Mouse (Mus musculus): Measurements from ENCODE around the gene Nmt1. TPM values are rescaled to one million over a fixed set of nuclear protein-coding genes. Genes with fewer than 3 reads are reported as not detected.

Nmt1 gene
- total RNA-seq, 4 experiments from 2014 or later: 44.4 to 52.7 (median 50.5) TPM

- no peak for DNase-seq (ENCODE audit: low spot score in 2 of 2)
Observed at GRCm38 (mm10) chr11:103076010-103076409, 48.0 kb downstream of the Nmt1 start.

GRCm38 (mm10) chr11:103076581-103076980, 48.6 kb downstream of the Nmt1 start:
- no peak for DNase-seq (ENCODE audit: low spot score in 2 of 2)

GRCm38 (mm10) chr11:103078131-103078530, 50.1 kb downstream of the Nmt1 start:
- DNase-seq (ENCODE audit: low spot score in 2 of 2): no peak

- no peak for DNase-seq (ENCODE audit: low spot score in 2 of 2)
Observed at GRCm38 (mm10) chr11:103080323-103081091, 52.5 kb downstream of the Nmt1 start.

GRCm38 (mm10) chr11:103081631-103082030, 53.6 kb downstream of the Nmt1 start:
- no peak for DNase-seq (ENCODE audit: low spot score in 2 of 2)

- no peak for DNase-seq (ENCODE audit: low spot score in 2 of 2)
Observed at GRCm38 (mm10) chr11:103093306-103093705, 65.3 kb downstream of the Nmt1 start.

GRCm38 (mm10) chr11:103093862-103094833, 66.2 kb downstream of the Nmt1 start:
- no peak for DNase-seq (ENCODE audit: low spot score in 2 of 2)

- no peak for DNase-seq (ENCODE audit: low spot score in 2 of 2)
Observed at GRCm38 (mm10) chr11:103095107-103095670, 67.2 kb downstream of the Nmt1 start.

GRCm38 (mm10) chr11:103095801-103096200, 67.8 kb downstream of the Nmt1 start:
- DNase-seq (ENCODE audit: low spot score in 2 of 2): no peak

- peak in 1 of 2 experiments; percentile 10 for DNase-seq (ENCODE audit: low spot score in 2 of 2)
Observed at GRCm38 (mm10) chr11:103096979-103097894, 69.2 kb downstream of the Nmt1 start.

- DNase-seq (ENCODE audit: low spot score in 2 of 2): no peak
Observed at GRCm38 (mm10) chr11:103098531-103099190, 70.7 kb downstream of the Nmt1 start.

GRCm38 (mm10) chr11:103099352-103099940, 71.5 kb downstream of the Nmt1 start:
- DNase-seq (ENCODE audit: low spot score in 2 of 2): no peak

- no peak for DNase-seq (ENCODE audit: low spot score in 2 of 2)
Observed at GRCm38 (mm10) chr11:103100361-103100760, 72.4 kb downstream of the Nmt1 start.

- peak; percentile 79 to 83 for DNase-seq (ENCODE audit: low spot score in 2 of 2)
Observed at GRCm38 (mm10) chr11:103101481-103101865, 73.5 kb downstream of the Nmt1 start, which contains the start of the genes Plcd3 and Acbd4. Plcd3 (minus strand) TSS chr11:103101658. Acbd4 (plus strand) TSS chr11:103101682.

- DNase-seq (ENCODE audit: low spot score in 2 of 2): peak; percentile 69 to 70
Observed at GRCm38 (mm10) chr11:103101866-103102501, 74.0 kb downstream of the Nmt1 start.

GRCm38 (mm10) chr11:103102725-103103349, 74.8 kb downstream of the Nmt1 start:
- peak; percentile 96 to 97 for DNase-seq (ENCODE audit: low spot score in 2 of 2)

GRCm38 (mm10) chr11:103103621-103104020, 75.6 kb downstream of the Nmt1 start:
- no peak for DNase-seq (ENCODE audit: low spot score in 2 of 2)

- no peak for DNase-seq (ENCODE audit: low spot score in 2 of 2)
Observed at GRCm38 (mm10) chr11:103104469-103104868, 76.5 kb downstream of the Nmt1 start.

All from gastrocnemius, adult 8-10 months (tissue).